Mouse (Mus musculus) lung, embryonic 15.5 days (tissue): ENCODE measurements around the gene Dnah7a. TPM values are rescaled to one million over a fixed set of nuclear protein-coding genes. Genes with fewer than 3 reads are reported as not detected.
"Not testable (repeated sequence)": the region's sequence is repeated elsewhere in the genome, so short reads cannot be mapped to it uniquely, and the experiment has no call there.

Experiments used
- ATAC-seq: fragments of 200-750 bp; cut with Nextera tagmentation; 2 replicates; pipeline ENCODE4 v1.8.0; 2017; ENCODE audit warnings: moderate number of reproducible peaks, borderline replicate concordance; ENCODE audit not compliant: low FRiP score, low TSS enrichment; ENCODE audit errors: extremely low read depth
- H3K27ac ChIP-seq: fragments of 300-500 bp; sonication (generic); 2 replicates; pipeline ENCODE4 v1.5.1; 2015; ENCODE audit warnings: moderate library complexity, mild to moderate bottlenecking, inconsistent platforms
- H3K27me3 ChIP-seq: fragments of 300-500 bp; sonication (generic); 2 replicates; pipeline ENCODE4 v1.6.1; 2015; ENCODE audit warnings: inconsistent platforms
- H3K36me3 ChIP-seq: fragments of 300-500 bp; sonication (generic); 2 replicates; pipeline ENCODE4 v1.6.1; 2015; ENCODE audit warnings: inconsistent platforms
- H3K4me1 ChIP-seq: fragments of 300-500 bp; sonication (generic); 2 replicates; pipeline ENCODE4 v1.6.1; 2015; ENCODE audit warnings: inconsistent platforms
- H3K4me2 ChIP-seq: fragments of 300-500 bp; sonication (generic); 2 replicates; pipeline ENCODE4 v1.6.1; 2015; ENCODE audit warnings: inconsistent platforms, mild to moderate bottlenecking, moderate library complexity
- H3K4me3 ChIP-seq: fragments of 300-500 bp; sonication (generic); 2 replicates; pipeline ENCODE4 v1.5.1; 2015; ENCODE audit warnings: mild to moderate bottlenecking, inconsistent platforms
- H3K9ac ChIP-seq: fragments of 300-500 bp; sonication (generic); 2 replicates; pipeline ENCODE4 v1.6.1; 2015; ENCODE audit warnings: inconsistent platforms
- H3K9me3 ChIP-seq: fragments of 300-500 bp; sonication (generic); 2 replicates; pipeline ENCODE4 v1.6.1; 2016; ENCODE audit warnings: inconsistent platforms
- WGBS: fragments of 180-500 bp; shearing (Covaris S2); methylation state at CpG from one replicate; pipeline ENCODE4 v1.1.7; 2015; 5-methylcytosine and 5-hydroxymethylcytosine counted together
- polyA plus RNA-seq: library from polyadenylated mRNA; unstranded; fragments of >200 nt; fragmentation: Nextera tagmentation; extraction: Ambion mirVana; gene quantifications from 2 replicates; pipeline ENCODE4 v1.2.1, GENCODE M21; 2015

Dnah7a gene
- polyA plus RNA-seq, 1 experiment from 2014 or later: 2.0 TPM

GRCm38 (mm10) chr1:53639865-53640794 is 66.5 kb downstream of the Dnah7a start:
- Histone ChIP-seq H3K9ac (no peak overlapping the region), H3K36me3 (no peaks in the 10 kb centered on the region), H3K4me1 (no peaks in the 10 kb centered on the region), H3K27ac (no peak overlapping the region), H3K4me2 (no peak overlapping the region), H3K9me3 (no peaks in the 10 kb centered on the region), H3K27me3 (no peaks in the 10 kb centered on the region), H3K4me3 (no peak overlapping the region)
- peak; percentile 92 for ATAC-seq
- 25% methylated on average over 8 of the region's 8 CpGs for WGBS

- not testable (repeated sequence) for H3K4me3 ChIP-seq
- 62% methylated on average over 2 of the region's 2 CpGs for WGBS
These were observed 70.9 kb downstream of the Dnah7a start for GRCm38 (mm10) chr1:53635641-53636040.

GRCm38 (mm10) chr1:53632040-53632439 is 74.5 kb downstream of the Dnah7a start:
- H3K36me3 ChIP-seq: not testable (repeated sequence)

More at GRCm38 (mm10) chr1:53635641-53636040, 70.9 kb downstream of the Dnah7a start:
- H3K27ac ChIP-seq, H3K4me1 ChIP-seq, H3K9ac ChIP-seq, H3K4me2 ChIP-seq, H3K9me3 ChIP-seq, ATAC-seq, H3K36me3 ChIP-seq, H3K27me3 ChIP-seq: not testable (repeated sequence)

GRCm38 (mm10) chr1:53630011-53630410 is 76.6 kb downstream of the Dnah7a start:
- Histone ChIP-seq H3K36me3 (no peaks in the 10 kb centered on the region), H3K9ac (no peak overlapping the region), H3K9me3 (no peaks in the 10 kb centered on the region), H3K4me3 (no peak overlapping the region), H3K4me2 (no peak overlapping the region), H3K4me1 (no peaks in the 10 kb centered on the region), H3K27me3 (no peaks in the 10 kb centered on the region), H3K27ac (no peak overlapping the region)
- ATAC-seq: no peak
- WGBS: 16% methylated on average over 6 of the region's 6 CpGs

More at GRCm38 (mm10) chr1:53632040-53632439, 74.5 kb downstream of the Dnah7a start:
- not testable (repeated sequence) for H3K4me1 ChIP-seq, H3K9ac ChIP-seq, H3K27me3 ChIP-seq, H3K27ac ChIP-seq, H3K4me2 ChIP-seq, H3K4me3 ChIP-seq, H3K9me3 ChIP-seq, ATAC-seq

- no peak overlapping the region for H3K4me2 ChIP-seq
- H3K27me3 ChIP-seq: no peaks in the 10 kb centered on the region
- no peak overlapping the region for H3K9ac ChIP-seq
- no peaks in the 10 kb centered on the region for H3K4me1 ChIP-seq
- no peak for ATAC-seq
- H3K9me3 ChIP-seq: 0 out of 2 replicates have a peak, but pooled peaks cover 5% of the 10 kb centered on the region
- H3K36me3 ChIP-seq: no peaks in the 10 kb centered on the region
- H3K27ac ChIP-seq: no peak overlapping the region
- no peak overlapping the region for H3K4me3 ChIP-seq
- WGBS: 87% methylated on average over 16 of the region's 16 CpGs
These were observed 93.1 kb downstream of the Dnah7a start for GRCm38 (mm10) chr1:53613486-53613885.

- H3K27me3 ChIP-seq, H3K4me1 ChIP-seq, H3K4me3 ChIP-seq, H3K36me3 ChIP-seq, H3K9ac ChIP-seq, H3K4me2 ChIP-seq, ATAC-seq, H3K9me3 ChIP-seq, H3K27ac ChIP-seq: not testable (repeated sequence)
- 4% methylated on average over 1 of the region's 1 CpGs for WGBS
These were observed 125.3 kb downstream of the Dnah7a start for GRCm38 (mm10) chr1:53581326-53581725.

GRCm38 (mm10) chr1:53557918-53558317 is 148.7 kb downstream of the Dnah7a start:
- not testable (repeated sequence) for H3K9me3 ChIP-seq, H3K27me3 ChIP-seq, H3K4me3 ChIP-seq, H3K36me3 ChIP-seq, H3K27ac ChIP-seq, ATAC-seq, H3K4me2 ChIP-seq, H3K4me1 ChIP-seq, H3K9ac ChIP-seq
- WGBS: 84% methylated on average over 3 of the region's 3 CpGs

GRCm38 (mm10) chr1:53547018-53547417 is 159.6 kb downstream of the Dnah7a start:
- WGBS: 94% methylated on average over 10 of the region's 10 CpGs
- H3K4me2 ChIP-seq, H3K27me3 ChIP-seq, H3K4me3 ChIP-seq, H3K36me3 ChIP-seq, H3K4me1 ChIP-seq, H3K27ac ChIP-seq, ATAC-seq, H3K9ac ChIP-seq, H3K9me3 ChIP-seq: not testable (repeated sequence)

- H3K9me3 ChIP-seq, ATAC-seq, H3K9ac ChIP-seq, H3K27ac ChIP-seq, H3K27me3 ChIP-seq, H3K4me3 ChIP-seq, H3K4me2 ChIP-seq, H3K4me1 ChIP-seq, H3K36me3 ChIP-seq: not testable (repeated sequence)
- WGBS: 64% methylated on average over 2 of the region's 2 CpGs
These were observed 168.2 kb downstream of the Dnah7a start for GRCm38 (mm10) chr1:53538356-53538755.

- not testable (repeated sequence) for H3K9me3 ChIP-seq, H3K4me1 ChIP-seq, H3K9ac ChIP-seq, H3K4me3 ChIP-seq, H3K36me3 ChIP-seq, H3K27me3 ChIP-seq, H3K27ac ChIP-seq, H3K4me2 ChIP-seq
- ATAC-seq: peak; percentile 39; the same call in 1 of the 2 replicates
- 57% methylated on average over 1 of the region's 1 CpGs for WGBS
These were observed 171.8 kb downstream of the Dnah7a start for GRCm38 (mm10) chr1:53534826-53535225.

GRCm38 (mm10) chr1:53526021-53526420 is 180.6 kb downstream of the Dnah7a start:
- H3K4me1 ChIP-seq, ATAC-seq, H3K4me3 ChIP-seq, H3K4me2 ChIP-seq, H3K9me3 ChIP-seq, H3K27ac ChIP-seq, H3K27me3 ChIP-seq, H3K36me3 ChIP-seq, H3K9ac ChIP-seq: not testable (repeated sequence)
- WGBS: 53% methylated on average over 2 of the region's 2 CpGs

GRCm38 (mm10) chr1:53473699-53474098 is 232.9 kb downstream of the Dnah7a start:
- Histone ChIP-seq H3K36me3 (no peaks in the 10 kb centered on the region), H3K27me3 (no peaks in the 10 kb centered on the region), H3K9me3 (no peaks in the 10 kb centered on the region), H3K27ac (no peak overlapping the region), H3K4me1 (no peaks in the 10 kb centered on the region), H3K4me2 (no peak overlapping the region), H3K9ac (no peak overlapping the region), H3K4me3 (no peak overlapping the region)
- WGBS: 34% methylated on average over 4 of the region's 4 CpGs
- ATAC-seq: no peak
